Mouse (Mus musculus) ES-E14 (cell line): ENCODE results near the gene Erg. TPM values are rescaled to one million over a fixed set of nuclear protein-coding genes. Genes with fewer than 3 reads are reported as not detected.

Source experiments
- DNase-seq: peaks from one replicate; pipeline ENCODE4 v3.0.0-alpha.2; 2013; ENCODE audit warnings: low read depth, low spot score
- H3K27ac ChIP-seq: 2 replicates; pipeline ENCODE4 v1.5.1; 2012; ENCODE audit warnings: low read depth, mild to moderate bottlenecking, low read length, moderate library complexity, mixed read lengths; ENCODE audit not compliant: poor library complexity, insufficient read depth, severe bottlenecking
- H3K36me3 ChIP-seq: 2 replicates; pipeline ENCODE4 v1.6.1; 2012; ENCODE audit warnings: mild to moderate bottlenecking, low read length, moderate library complexity, mixed read lengths; ENCODE audit not compliant: control insufficient read depth, poor library complexity, insufficient read depth, severe bottlenecking
- H3K4me1 ChIP-seq, 2 experiments: fragments of 150-350 bp in 1 of 2; sonication (generic) in 1 of 2; 2 replicates each; pipeline ENCODE4 v1.6.1; 2012; ENCODE audit warnings: low read length in 2 of 2, mild to moderate bottlenecking in 1 of 2, mixed read lengths in 1 of 2; ENCODE audit not compliant: control insufficient read depth in 2 of 2, insufficient read depth in 2 of 2, poor library complexity in 1 of 2
- H3K4me3 ChIP-seq, 2 experiments: fragments of 150-350 bp in 1 of 2; sonication (generic) in 1 of 2; 2 replicates each; pipeline ENCODE4 v1.5.1; 2012; ENCODE audit warnings: low read length in 2 of 2, low read depth in 1 of 2, mild to moderate bottlenecking in 1 of 2, mixed read lengths in 1 of 2; ENCODE audit not compliant: insufficient read depth in 1 of 2, poor library complexity in 1 of 2, severe bottlenecking in 1 of 2
- H3K9ac ChIP-seq: 2 replicates; pipeline ENCODE4 v1.6.1; 2012; ENCODE audit warnings: low read depth, mild to moderate bottlenecking, low read length, mixed read lengths; ENCODE audit not compliant: poor library complexity, insufficient read depth, severe bottlenecking
- H3K9me3 ChIP-seq: fragments of 150-350 bp; sonication (generic); 2 replicates; pipeline ENCODE4 v1.6.1; 2012; ENCODE audit warnings: low read depth, mild to moderate bottlenecking, low read length; ENCODE audit not compliant: control insufficient read depth, insufficient read depth
- CHD2 ChIP-seq: IDR thresholded peaks from 2 replicates; pipeline ENCODE4 v1.6.1; 2014; ENCODE audit warnings: mild to moderate bottlenecking, low read depth, low read length, inconsistent platforms
- HCFC1 ChIP-seq: IDR thresholded peaks from 2 replicates; pipeline ENCODE4 v1.6.1; 2012; ENCODE audit warnings: low read length, inconsistent platforms, borderline replicate concordance; ENCODE audit not compliant: insufficient read depth
- MAFK ChIP-seq: IDR thresholded peaks from 2 replicates; pipeline ENCODE4 v1.6.1; 2014; ENCODE audit warnings: mild to moderate bottlenecking, low read depth, low read length, inconsistent platforms; ENCODE audit not compliant: insufficient read depth
- ZC3H11A ChIP-seq: IDR thresholded peaks from 2 replicates; pipeline ENCODE4 v1.6.1; 2012; ENCODE audit warnings: low read depth, mild to moderate bottlenecking, inconsistent platforms, low read length, borderline replicate concordance
- ZNF384 ChIP-seq: IDR thresholded peaks from 2 replicates; pipeline ENCODE4 v1.6.1; 2012; ENCODE audit warnings: low read depth, low read length, inconsistent platforms
- in situ Hi-C, 2 experiments: fragments of 600-800 bp; cut with MboI; formaldehyde crosslinking; loops; one replicate each; pipeline ENCODE4 v1.15.1; 2025; ENCODE audit warnings: low sequenced_read_pairs in 2 of 2, inconsistent platforms in 1 of 2; ENCODE audit not compliant: unreplicated experiment in 2 of 2
- total RNA-seq: library from RNA; depleted of rRNA; stranded (reverse); fragments of 300-350 nt; gene quantifications from 2 replicates; pipeline ENCODE4 v1.2.3, GENCODE M21; 2012

The Erg gene
- total RNA-seq, 1 experiment = 0.18 TPM

DNA sequence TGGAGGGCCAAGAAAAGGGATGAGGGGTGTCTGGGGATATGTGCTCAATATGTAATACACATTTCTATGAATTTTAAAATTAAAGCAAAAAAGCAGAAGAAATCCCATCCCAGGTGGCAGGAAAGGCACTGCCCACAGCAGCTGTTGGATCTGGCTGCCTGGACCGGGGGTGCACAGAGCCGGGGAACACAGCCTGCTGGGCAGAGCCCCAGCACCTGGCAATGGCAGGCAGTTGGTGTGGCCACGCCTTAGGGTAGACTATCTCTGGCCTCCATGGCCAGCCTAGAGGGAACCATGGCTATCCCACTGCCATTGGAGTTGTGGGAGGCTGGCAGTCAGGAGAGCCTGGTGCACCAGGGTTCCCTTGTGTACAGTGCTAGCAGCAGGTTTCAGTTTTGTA is 180.9 kb downstream of the Erg start:
- in situ Hi-C loops = no loop called here
- Histone ChIP-seq H3K27ac (no peak overlapping the region), H3K4me1 (no peaks in the 10 kb centered on the region), H3K36me3 (no peaks in the 10 kb centered on the region), H3K4me3 (no peak overlapping the region), H3K9me3 (no peaks in the 10 kb centered on the region), H3K9ac (no peak overlapping the region)
- TF ChIP-seq HCFC1 (no peak), MAFK (no peak), ZC3H11A (no peak), CHD2 (no peak), ZNF384 (no peak)
- no peak for DNase-seq

DNA sequence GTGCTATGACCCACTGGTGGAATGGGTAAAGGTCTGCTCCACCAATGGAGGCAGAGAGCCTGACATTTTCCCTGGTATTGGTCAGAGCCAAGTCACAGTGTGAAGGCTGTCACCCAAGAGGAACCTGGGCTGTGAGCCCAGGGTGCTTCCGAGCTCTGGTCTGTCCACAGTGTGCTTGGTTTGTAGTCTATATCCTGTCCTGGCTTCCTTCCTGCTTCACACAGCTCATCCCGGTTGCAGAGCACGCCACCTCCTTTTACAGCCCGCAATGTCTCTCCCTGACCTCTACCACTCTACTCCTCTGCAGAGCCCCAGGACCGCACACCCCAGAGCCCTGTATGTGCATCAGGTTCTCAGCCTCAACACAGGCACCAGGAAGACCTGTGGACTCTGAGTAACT is 182.9 kb downstream of the Erg start:
- TF ChIP-seq ZNF384 (no peak), HCFC1 (no peak), CHD2 (no peak), MAFK (no peak), ZC3H11A (no peak)
- in situ Hi-C loops = no loop called here

DNA sequence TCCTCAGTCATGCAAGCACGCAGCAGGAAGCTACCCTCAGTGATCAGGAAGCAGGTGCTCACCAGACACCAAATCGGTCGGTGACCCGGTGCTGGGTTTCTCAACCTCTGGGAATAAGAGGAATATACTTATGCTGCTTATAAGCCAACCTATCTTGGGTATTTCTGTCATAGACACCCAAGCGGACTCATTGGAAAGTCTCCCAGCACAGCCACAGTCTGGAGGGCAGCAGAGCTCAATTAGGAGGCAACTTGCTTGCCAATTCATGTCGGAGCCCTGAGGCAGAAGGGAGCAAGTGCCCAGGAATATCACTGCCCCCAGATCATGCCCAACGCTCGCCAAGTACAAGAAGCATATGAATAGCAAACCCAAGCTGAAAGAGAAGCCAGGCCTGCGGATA is 184.5 kb downstream of the Erg start:
- no peak for TF ChIP-seq ZNF384
- no peak for TF ChIP-seq HCFC1
- TF ChIP-seq ZC3H11A = no peak
- TF ChIP-seq CHD2 = no peak
- no peak for TF ChIP-seq MAFK
- Histone ChIP-seq H3K36me3 (no peaks in the 10 kb centered on the region), H3K4me1 (no peaks in the 10 kb centered on the region), H3K27ac (no peak overlapping the region), H3K9me3 (no peaks in the 10 kb centered on the region), H3K9ac (no peak overlapping the region), H3K4me3 (no peak overlapping the region)
- in situ Hi-C loops = no loop called here
- no peak for DNase-seq

More for the DNA sequence above, 182.9 kb downstream of the Erg start:
- H3K4me1 ChIP-seq = no peaks in the 10 kb centered on the region
- H3K27ac ChIP-seq = no peak overlapping the region
- no peaks in the 10 kb centered on the region for H3K36me3 ChIP-seq
- DNase-seq = no peak
- no peak overlapping the region for H3K9ac ChIP-seq
- H3K4me3 ChIP-seq = no peak overlapping the region
- H3K9me3 ChIP-seq = no peaks in the 10 kb centered on the region

DNA sequence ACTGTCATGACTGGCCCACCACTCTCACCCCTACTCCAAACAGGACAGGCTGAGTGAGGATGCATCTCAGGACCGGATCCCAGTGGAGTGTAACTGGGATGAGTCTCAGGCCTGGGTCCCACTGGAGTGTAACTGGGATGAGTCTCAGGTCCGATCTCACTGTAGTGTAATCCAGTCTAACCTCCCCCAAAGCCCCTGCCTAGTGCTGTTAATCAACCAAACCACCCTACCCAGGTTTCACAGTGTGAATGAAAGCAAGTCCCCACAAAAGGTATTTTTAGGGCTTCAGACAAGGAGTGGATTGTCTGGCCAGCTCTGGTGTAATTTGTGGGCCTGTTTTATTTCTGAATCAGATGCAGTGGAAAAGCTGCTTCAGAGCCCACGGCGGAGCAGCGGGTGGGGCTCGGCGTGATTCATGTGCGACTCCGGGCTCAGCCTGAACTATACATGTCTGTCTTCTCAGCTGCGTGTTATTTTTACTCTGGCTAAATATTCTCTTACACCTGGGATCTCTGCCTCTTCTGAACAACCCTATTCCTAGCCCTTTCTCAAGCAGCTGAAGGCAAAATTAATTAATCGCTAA is 187.5 kb downstream of the Erg start:
- H3K9me3 ChIP-seq = no peaks in the 10 kb centered on the region
- no peak overlapping the region for H3K27ac ChIP-seq
- H3K4me1 ChIP-seq = no peaks in the 10 kb centered on the region
- H3K9ac ChIP-seq = no peak overlapping the region
- in situ Hi-C loops = no loop called here
- no peak overlapping the region for H3K4me3 ChIP-seq
- H3K36me3 ChIP-seq = no peaks in the 10 kb centered on the region
- DNase-seq = no peak
- no peak for TF ChIP-seq MAFK

DNA sequence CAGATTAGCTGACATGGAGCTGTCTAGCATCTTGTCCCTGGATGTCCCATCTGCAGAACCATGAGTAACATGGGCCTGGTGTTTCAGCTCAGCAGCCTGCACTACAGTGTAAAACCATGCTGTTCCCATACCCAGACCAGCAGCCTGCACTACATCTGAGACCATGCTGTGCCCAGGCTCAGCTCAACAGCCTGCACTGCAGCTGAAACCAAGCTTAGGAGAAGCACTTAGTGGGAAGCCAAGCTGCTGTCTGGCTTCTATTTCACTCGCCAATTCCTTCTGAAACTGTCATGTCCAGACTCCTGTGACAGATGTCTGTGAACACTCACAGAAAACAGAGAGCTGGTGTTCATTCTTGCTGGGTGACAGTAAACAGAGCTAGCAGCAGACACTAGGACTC is 195.6 kb downstream of the Erg start:
- Histone ChIP-seq H3K9me3 (no peaks in the 10 kb centered on the region), H3K27ac (no peak overlapping the region), H3K9ac (no peak overlapping the region), H3K36me3 (no peaks in the 10 kb centered on the region), H3K4me3 (no peak overlapping the region), H3K4me1 (no peaks in the 10 kb centered on the region)
- in situ Hi-C loops = no loop called here
- TF ChIP-seq CHD2 (no peak), ZC3H11A (no peak), MAFK (no peak), ZNF384 (no peak), HCFC1 (no peak)
- no peak for DNase-seq
